Mouse (Mus musculus): ENCODE measurements around the gene Map3k11.

- TF ChIP-seq CTCF (IDR thresholded peaks at IDR 0.05) (peak; percentile 99), EP300 (IDR thresholded peaks at IDR 0.05) (peak; percentile 89)
Measured at GRCm38 (mm10) chr19:5727701-5728100, 39.2 kb downstream of the Map3k11 start.

Data from lung, postnatal 0 days (tissue).